Mouse (Mus musculus) left cerebral cortex, adult 2 months (tissue): ENCODE results near the gene Egfl7. TPM values are rescaled to one million over a fixed set of nuclear protein-coding genes. Genes with fewer than 3 reads are reported as not detected.
A peak's percentile ranks its signal among the peaks of the same experiment; 100 is the strongest.

Source experiments
- DNase-seq, 2 experiments: peaks; one replicate each; pipeline ENCODE4 v3.0.0; 2021 to 2022; ENCODE audit warnings: low spot score in 2 of 2, mixed read lengths in 1 of 2; ENCODE audit errors: extremely low spot score in 1 of 2
- H3K27ac ChIP-seq: fragments of 200-600 bp; 2 replicates; pipeline ENCODE4 v1.8.1; 2022
- H3K4me3 ChIP-seq: fragments of 200-600 bp; 2 replicates; pipeline ENCODE4 v1.8.1; 2022
- CTCF ChIP-seq: fragments of 200-600 bp; IDR thresholded peaks from 2 replicates; pipeline ENCODE4 v1.8.1; 2022; ENCODE audit warnings: antibody characterized with exemption, mild to moderate bottlenecking, moderate library complexity
- intact Hi-C: fragments of 180-260 bp; cut with DNase I; formaldehyde crosslinking; loops from one replicate; pipeline ENCODE4 v1.15.1; 2025
- long read RNA-seq, 2 experiments: library from polyadenylated mRNA; stranded (forward); transcript quantifications; one replicate each; pipeline ENCODE4 v2.0.0; 2021; ENCODE audit warnings: borderline mapping rate in 2 of 2
- total RNA-seq, 2 experiments: library from RNA; stranded (reverse); gene quantifications; 2 replicates each; pipeline ENCODE4 v1.2.3; 2021

Gene Egfl7
- 10 to 100 TPM; 62.4 to 67.4 TPM for total RNA-seq
- long read RNA-seq, experiment 1, transcript Egfl7-202 (10 exons, 1,372 nt): major isoform, 6 of 27 reads
- long read RNA-seq, experiment 1, partial matches to known transcripts: 3 of 27 reads
- long read RNA-seq, experiment 1, other reads (novel, unspliced or antisense): 13 of 27 reads
- long read RNA-seq, experiment 2, partial matches to known transcripts: 3 of 14 reads
- long read RNA-seq, experiment 2, other reads (novel, unspliced or antisense): 4 of 14 reads

DNA sequence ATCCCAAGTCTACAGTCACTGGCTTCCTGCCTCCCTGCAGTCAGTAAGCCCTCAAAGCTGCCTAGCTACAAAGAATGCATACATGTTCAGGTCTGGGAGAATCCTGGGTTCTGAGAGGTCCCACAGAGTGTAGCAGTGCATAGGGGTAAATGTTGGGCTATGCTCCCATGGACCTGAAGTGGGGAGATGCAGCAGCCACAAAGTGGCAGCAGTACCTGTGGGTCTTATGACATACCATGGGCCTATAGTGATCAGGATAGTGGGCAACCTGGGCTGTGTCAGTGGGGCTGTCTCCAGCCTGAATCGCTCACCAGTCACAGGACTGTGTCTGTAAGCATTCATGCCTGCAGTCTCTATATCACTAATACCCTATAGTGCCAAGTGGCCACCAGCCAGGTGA lies at the start of gene Egfl7:
Gene Egfl7, plus strand, starts transcription at position 301 of the 400 bp plus-strand sequence.
- no peak for DNase-seq
- no peak within 1 kb of the TSS for H3K4me3 ChIP-seq
- TF ChIP-seq CTCF: no peak
- H3K27ac ChIP-seq: peak within 1 kb of the TSS; percentile 69
- intact Hi-C loops: no loop called here

DNA sequence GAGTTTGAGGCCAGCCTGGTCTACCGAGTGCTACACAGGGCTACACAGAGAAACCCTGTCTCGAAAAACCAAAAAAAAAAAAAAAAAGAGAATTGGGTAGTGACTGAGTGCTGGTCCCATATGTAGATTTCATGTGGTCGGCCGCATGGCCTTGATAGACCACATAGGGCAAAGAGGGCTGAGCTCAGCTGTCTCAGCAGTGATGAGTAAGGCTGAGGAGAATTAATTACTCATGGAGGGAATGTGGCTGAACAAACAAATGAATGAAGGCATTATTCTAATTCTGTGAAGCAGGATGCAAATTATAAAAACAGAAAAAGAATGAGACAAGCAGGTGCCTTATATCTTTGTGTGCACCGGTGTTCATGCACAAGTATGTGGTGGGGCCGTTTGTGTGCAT lies 48.0 kb upstream of the Egfl7 start:
- no peak for DNase-seq
- no peak for TF ChIP-seq CTCF
- intact Hi-C loops: no loop called here
- Histone ChIP-seq H3K4me3 (no peak overlapping the region), H3K27ac (no peak overlapping the region)

DNA sequence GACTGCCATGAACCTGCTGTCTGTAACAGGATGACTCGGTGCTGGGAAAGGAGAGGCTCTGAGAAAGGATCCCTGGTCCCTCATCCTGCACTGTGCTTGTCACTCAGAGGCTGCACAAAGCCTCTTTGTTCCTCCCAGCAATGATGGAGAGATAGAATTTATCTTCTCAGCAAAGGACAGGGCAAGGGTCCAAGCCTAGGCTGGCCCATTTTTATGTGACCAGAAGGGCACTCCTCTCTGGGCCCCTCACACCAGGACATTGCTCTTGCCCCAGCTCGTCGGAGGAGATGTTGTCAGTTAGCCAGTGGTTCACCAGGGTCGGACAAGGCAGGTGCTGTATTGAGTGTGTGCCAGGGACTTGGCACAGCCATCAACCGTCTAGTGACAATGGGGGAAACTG lies 46.6 kb upstream of the Egfl7 start:
- Histone ChIP-seq H3K4me3 (no peak overlapping the region), H3K27ac (no peak overlapping the region)
- no peak for TF ChIP-seq CTCF
- no peak for DNase-seq
- intact Hi-C loops: no loop called here

DNA sequence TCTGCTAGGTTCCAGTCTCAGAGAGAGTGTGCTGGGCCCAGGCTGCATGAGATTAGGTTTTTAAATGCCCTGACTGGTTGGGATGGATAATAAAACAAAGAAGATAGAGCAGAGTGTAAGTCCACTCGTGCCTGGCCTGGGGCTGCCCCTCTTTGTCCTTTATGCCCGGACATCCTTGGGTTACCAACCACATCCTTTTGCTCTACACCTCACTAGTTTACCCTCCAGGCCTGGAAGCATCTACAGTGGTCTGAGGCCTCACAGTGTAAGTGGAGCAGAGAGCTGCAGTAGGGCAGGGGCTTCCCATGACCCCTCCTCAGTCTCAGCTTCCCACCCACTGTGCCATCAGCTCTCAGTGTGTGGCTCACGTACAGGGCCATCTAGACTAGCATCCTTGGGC lies 45.7 kb upstream of the Egfl7 start:
- Histone ChIP-seq H3K4me3 (no peak overlapping the region), H3K27ac (no peak overlapping the region)
- TF ChIP-seq CTCF: no peak
- intact Hi-C loops: no loop called here
- no peak for DNase-seq

DNA sequence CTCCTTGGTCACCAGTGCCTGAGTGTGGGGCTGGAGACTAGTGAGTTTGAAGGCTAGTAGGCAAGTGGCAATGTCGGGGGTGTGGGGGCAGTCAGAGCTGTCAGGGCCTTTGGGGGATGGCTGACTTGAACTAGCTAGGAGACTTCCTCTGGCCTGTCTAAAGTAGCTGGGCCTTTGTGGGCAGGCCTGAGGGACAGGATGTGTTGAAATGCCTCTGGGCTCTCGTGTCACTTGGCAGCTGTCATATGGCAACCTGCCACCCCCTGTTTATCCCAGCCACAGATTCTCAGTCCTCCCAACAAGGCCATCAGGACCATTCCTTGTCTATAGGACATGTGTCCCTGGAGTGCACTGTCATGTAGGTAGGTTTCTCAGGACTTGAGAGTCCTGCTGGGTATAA lies 45.2 kb upstream of the Egfl7 start:
- Histone ChIP-seq H3K27ac (0 out of 2 replicates have a peak overlapping the region, but pooled peaks have one; percentile 28), H3K4me3 (no peak overlapping the region)
- no peak for DNase-seq
- intact Hi-C loops: no loop called here
- no peak for TF ChIP-seq CTCF

DNA sequence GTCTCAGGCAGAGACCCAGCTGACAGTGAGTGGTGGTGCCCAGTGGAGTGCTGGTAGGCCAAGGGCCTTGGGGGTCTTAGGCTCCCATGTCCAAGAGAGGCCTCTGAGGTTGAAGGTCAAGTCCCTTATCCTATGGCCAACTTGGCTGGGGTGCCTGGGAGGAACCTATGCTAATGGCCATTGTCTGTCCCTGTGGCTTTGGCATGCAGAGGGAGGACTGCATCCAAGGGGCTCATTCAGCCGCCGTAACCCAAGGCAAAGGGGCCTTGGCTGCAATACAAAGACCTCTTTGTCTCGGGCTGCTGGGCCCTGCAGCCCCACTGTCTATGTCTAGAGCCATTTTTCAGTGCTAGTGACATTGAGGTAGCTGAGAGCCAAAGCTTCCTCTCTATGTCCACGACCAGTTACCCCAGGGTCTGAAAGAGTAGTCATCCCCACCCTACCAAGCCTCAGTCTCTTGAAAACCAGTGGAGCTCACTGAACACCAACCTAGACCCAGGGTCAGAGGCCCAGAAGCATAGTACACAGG lies 44.2 kb upstream of the Egfl7 start:
- DNase-seq: peak in 1 of 2 experiments; percentile 43
- H3K27ac ChIP-seq: peak overlapping the region; percentile 28; the same call in 1 of the 2 replicates
- TF ChIP-seq CTCF: no peak
- intact Hi-C loops: no loop called here
- no peak overlapping the region for H3K4me3 ChIP-seq

DNA sequence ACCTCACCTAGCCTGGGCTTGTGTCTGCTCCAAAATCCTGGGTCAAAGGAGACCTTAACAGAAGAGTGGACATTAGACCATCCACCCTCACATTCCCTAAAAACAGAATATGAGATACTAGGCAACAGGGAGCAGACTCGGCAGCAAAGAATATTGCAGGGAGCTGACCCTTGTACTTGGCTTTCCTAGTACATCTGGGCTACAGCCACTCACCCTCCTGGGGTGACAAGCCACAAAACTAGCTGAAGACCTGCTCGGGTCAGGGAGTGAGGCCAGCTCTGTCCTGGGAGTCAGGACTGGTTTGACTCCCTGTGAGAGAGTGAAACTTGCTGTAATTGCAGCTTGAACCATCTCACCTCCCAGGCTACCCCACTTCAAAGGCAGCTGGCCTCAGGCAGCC lies 40.3 kb upstream of the Egfl7 start:
- no peak for TF ChIP-seq CTCF
- H3K4me3 ChIP-seq: no peak overlapping the region
- no peak for DNase-seq
- H3K27ac ChIP-seq: no peak overlapping the region
- intact Hi-C loops: no loop called here

DNA sequence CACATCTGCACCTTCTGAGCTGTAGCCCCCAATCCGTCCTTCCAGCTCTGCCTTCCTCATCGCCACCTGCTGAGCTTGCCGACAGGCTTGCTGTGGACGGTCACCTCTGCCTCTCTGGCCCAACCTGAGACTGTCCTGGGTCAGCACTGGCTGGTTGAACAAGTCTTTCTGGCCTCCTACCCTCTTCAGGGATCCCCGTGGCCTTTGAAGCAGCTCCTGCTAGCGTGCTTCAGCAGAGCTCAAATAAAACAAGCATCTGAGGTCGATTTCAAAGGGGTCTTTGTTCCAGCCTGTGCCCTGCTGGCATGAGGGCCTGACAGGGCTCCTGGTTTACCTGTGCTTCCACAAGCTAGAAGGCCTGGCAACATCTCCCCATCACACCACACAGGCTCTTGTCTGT lies 39.1 kb upstream of the Egfl7 start:
- TF ChIP-seq CTCF: no peak
- no peak overlapping the region for H3K4me3 ChIP-seq
- H3K27ac ChIP-seq: no peak overlapping the region
- intact Hi-C loops: no loop called here
- no peak for DNase-seq

DNA sequence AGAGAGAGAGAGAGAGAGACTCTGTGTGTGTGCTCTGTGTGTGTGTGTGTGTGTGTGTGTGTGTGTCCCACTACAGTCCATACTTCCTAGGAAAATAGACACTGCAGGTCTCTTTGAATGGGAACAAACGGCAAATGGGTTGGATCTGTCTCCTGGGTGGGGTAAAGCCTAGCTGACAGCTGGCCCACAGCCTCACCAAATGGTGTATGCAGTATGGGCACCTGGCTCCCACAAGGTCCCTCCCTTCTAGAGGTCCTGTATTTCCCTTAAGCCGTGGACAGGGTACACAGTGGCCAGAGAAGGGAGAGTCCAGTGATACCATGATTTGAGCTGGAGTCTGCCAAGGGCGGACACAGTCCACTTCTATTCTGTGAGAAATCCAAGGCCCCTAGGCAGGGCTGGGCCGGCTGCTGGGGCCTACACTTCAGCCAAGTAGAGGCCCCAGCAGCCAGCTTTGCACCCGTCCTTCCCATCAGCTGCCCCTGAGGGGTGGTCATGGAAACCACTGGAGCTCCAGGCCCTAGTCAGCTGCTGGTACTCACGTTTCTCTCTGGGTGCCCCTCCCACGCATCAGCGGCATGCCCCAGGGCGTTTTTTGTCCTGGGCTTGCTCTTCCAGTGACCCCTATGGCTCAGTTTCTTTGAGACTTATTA lies 38.4 kb upstream of the Egfl7 start:
- no peak for TF ChIP-seq CTCF
- H3K27ac ChIP-seq: no peak overlapping the region
- intact Hi-C loops: no loop called here
- no peak for DNase-seq
- H3K4me3 ChIP-seq: no peak overlapping the region

DNA sequence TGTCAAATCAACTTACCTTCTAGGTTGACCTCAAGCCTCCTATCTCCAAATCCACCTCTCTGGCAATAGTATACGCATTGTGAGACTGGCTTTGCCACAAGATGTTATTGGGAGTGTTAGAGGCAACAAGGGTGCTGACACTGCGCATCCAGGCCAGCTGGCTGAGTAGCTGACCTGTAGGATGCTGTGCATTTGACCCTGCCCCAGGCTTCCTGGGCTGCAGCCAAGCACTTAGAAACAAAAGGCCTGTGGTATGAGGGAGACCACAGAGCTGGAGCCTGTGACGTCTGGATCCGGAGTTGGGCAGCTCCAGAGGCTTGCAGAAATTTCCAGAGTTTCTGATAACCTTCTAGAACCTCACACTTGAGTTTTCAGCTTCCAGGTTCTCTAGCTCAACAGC lies 36.7 kb upstream of the Egfl7 start:
- H3K4me3 ChIP-seq: no peak overlapping the region
- DNase-seq: no peak
- H3K27ac ChIP-seq: no peak overlapping the region
- no peak for TF ChIP-seq CTCF
- intact Hi-C loops: no loop called here

DNA sequence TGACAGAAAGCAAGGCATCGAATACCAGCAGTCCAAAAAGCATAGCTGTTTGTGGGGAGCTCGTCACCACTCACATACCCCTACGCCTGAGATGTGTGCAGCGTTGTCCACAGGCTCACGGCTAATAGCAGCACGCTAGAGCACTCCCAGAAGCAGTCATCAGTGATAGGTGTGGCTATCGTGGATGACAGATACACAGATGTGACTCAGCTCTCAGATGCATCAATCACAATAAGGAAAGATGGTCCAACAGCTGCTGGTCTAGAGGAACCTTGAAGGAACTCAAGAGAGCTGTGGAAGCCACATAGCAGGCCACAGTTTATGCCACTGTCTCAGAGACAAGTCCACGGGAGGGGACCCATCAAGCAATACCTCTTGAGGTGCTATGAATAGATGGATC lies 36.0 kb upstream of the Egfl7 start:
- no peak overlapping the region for H3K4me3 ChIP-seq
- TF ChIP-seq CTCF: no peak
- intact Hi-C loops: no loop called here
- H3K27ac ChIP-seq: no peak overlapping the region
- no peak for DNase-seq

DNA sequence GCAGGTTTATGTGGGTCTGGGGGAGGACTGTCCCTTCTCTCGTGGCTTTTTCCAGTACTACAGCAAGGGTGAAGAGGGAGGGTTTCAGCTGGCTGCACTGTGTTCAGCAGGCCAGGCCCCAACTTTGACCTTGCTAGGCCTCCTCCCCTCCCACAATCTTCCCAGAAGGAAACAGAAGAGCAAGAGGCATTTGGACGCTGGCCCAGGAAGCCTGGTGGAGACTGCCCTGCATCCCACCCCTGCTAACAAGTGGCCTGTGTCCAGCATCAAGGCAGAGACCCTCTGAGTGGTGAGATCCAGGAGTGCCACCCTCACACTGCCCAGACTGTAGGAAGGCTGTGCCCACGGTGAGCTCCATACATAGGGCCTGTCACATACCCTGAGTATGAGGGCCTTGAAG lies 35.5 kb upstream of the Egfl7 start:
- no peak for DNase-seq
- Histone ChIP-seq H3K27ac (no peak overlapping the region), H3K4me3 (no peak overlapping the region)
- no peak for TF ChIP-seq CTCF
- intact Hi-C loops: no loop called here

DNA sequence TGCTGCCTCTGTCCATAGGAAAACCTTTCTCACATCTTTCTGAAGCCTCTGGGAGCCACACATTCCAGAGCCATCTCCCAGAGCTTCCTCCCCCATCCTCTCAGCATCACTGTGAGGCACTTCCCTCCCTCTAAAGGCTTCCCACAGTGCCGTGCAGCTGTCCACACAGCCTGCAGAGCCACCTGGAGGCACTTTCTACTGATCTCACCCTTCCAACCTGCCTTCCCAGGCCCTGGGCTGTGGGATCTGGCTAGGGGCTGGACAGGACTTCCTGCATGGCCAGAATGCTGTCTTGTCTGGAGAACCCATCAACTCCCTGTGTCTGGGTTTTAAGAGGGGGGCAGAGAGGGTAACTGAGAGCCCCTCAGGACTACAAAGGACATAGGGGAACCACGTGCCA lies 32.3 kb upstream of the Egfl7 start:
- peak; percentile 52 for TF ChIP-seq CTCF
- intact Hi-C loops: no loop called here
- Histone ChIP-seq H3K4me3 (no peak overlapping the region), H3K27ac (no peak overlapping the region)
- DNase-seq: peak in 1 of 2 experiments; percentile 26
